Mouse (Mus musculus) midbrain, embryonic 16.5 days (tissue): ENCODE measurements at regions not wholly inside any gene's neighbourhood (a gene's known extent, or its start where the extent isn't known, plus 50 kb on each side); places are given as distances from the start of the nearest gene placed in this dataset.

ENCODE experiments used
- ATAC-seq: fragments of 200-750 bp; cut with Nextera tagmentation; 2 replicates; pipeline ENCODE4 v1.8.0; 2017; ENCODE audit warnings: moderate TSS enrichment
- H3K27ac ChIP-seq: fragments of 300-500 bp; sonication (generic); 2 replicates; pipeline ENCODE4 v1.5.1; 2014; ENCODE audit warnings: mild to moderate bottlenecking, low read length, mixed read lengths
- H3K27me3 ChIP-seq: fragments of 300-500 bp; sonication (generic); 2 replicates; pipeline ENCODE4 v1.6.1; 2014; ENCODE audit warnings: low read depth, low read length, mixed read lengths; ENCODE audit not compliant: control insufficient read depth, insufficient read depth
- H3K36me3 ChIP-seq: fragments of 300-500 bp; sonication (generic); 2 replicates; pipeline ENCODE4 v1.6.1; 2014; ENCODE audit warnings: mild to moderate bottlenecking, low read length, moderate library complexity, mixed read lengths; ENCODE audit not compliant: control insufficient read depth, insufficient read depth
- H3K4me1 ChIP-seq: fragments of 300-500 bp; sonication (generic); 2 replicates; pipeline ENCODE4 v1.6.1; 2014; ENCODE audit warnings: mild to moderate bottlenecking, low read length, mixed read lengths; ENCODE audit not compliant: control insufficient read depth, insufficient read depth
- H3K4me2 ChIP-seq: fragments of 300-500 bp; sonication (generic); 2 replicates; pipeline ENCODE4 v1.6.1; 2014; ENCODE audit warnings: mild to moderate bottlenecking, low read length, mixed read lengths
- H3K4me3 ChIP-seq: fragments of 300-500 bp; sonication (generic); 2 replicates; pipeline ENCODE4 v1.5.1; 2014; ENCODE audit warnings: low read depth, mild to moderate bottlenecking, low read length, moderate library complexity, mixed read lengths
- H3K9ac ChIP-seq: fragments of 300-500 bp; sonication (generic); 2 replicates; pipeline ENCODE4 v1.6.1; 2014; ENCODE audit warnings: low read depth, low read length, mixed read lengths
- H3K9me3 ChIP-seq: fragments of 300-500 bp; sonication (generic); replicated peaks from 2 replicates; pipeline ENCODE4 v1.6.1; 2014; ENCODE audit warnings: mild to moderate bottlenecking, low read length, mixed read lengths; ENCODE audit not compliant: control insufficient read depth, poor library complexity, severe bottlenecking
- WGBS: fragments of 180-500 bp; shearing (Covaris S2); extraction: QIAGEN DNeasy Blood & Tissue Kit; methylation state at CpG from one replicate; pipeline ENCODE4 v1.1.7; 2014; 5-methylcytosine and 5-hydroxymethylcytosine counted together

GRCm38 (mm10) chr15:10767535-10767934, 53.1 kb upstream of the Rai14 start:
- Histone ChIP-seq H3K9ac (no peak overlapping the region), H3K27ac (no peak overlapping the region), H3K9me3 (no peaks in the 10 kb centered on the region), H3K36me3 (no peaks in the 10 kb centered on the region), H3K4me3 (no peak overlapping the region), H3K4me2 (no peak overlapping the region), H3K4me1 (no peaks in the 10 kb centered on the region), H3K27me3 (no peaks in the 10 kb centered on the region)
- 91% methylated on average over 6 of the region's 6 CpGs for WGBS
- ATAC-seq = no peak

- Histone ChIP-seq H3K4me2 (no peak overlapping the region), H3K9me3 (no peaks in the 10 kb centered on the region), H3K27me3 (no peaks in the 10 kb centered on the region), H3K4me1 (no peaks in the 10 kb centered on the region), H3K36me3 (no peaks in the 10 kb centered on the region), H3K9ac (no peak overlapping the region), H3K27ac (no peak overlapping the region), H3K4me3 (no peak overlapping the region)
- WGBS = 75% methylated on average over 5 of the region's 5 CpGs
- no peak for ATAC-seq
Observed at GRCm38 (mm10) chr15:10770410-10771310, 56.2 kb upstream of the Rai14 start.

- Histone ChIP-seq H3K4me2 (no peak overlapping the region), H3K4me3 (no peak overlapping the region), H3K9ac (no peak overlapping the region), H3K27ac (no peak overlapping the region), H3K4me1 (no peaks in the 10 kb centered on the region), H3K27me3 (no peaks in the 10 kb centered on the region), H3K9me3 (no peaks in the 10 kb centered on the region), H3K36me3 (no peaks in the 10 kb centered on the region)
- 58% methylated on average over 4 of the region's 4 CpGs for WGBS
- ATAC-seq = no peak
Observed at GRCm38 (mm10) chr15:10771311-10771690, 56.9 kb upstream of the Rai14 start.

GRCm38 (mm10) chr15:10779941-10780620, 65.7 kb upstream of the Rai14 start:
- Histone ChIP-seq H3K27ac (no peak overlapping the region), H3K4me3 (no peak overlapping the region), H3K4me1 (no peaks in the 10 kb centered on the region), H3K27me3 (no peaks in the 10 kb centered on the region), H3K9ac (no peak overlapping the region), H3K4me2 (no peak overlapping the region), H3K36me3 (no peaks in the 10 kb centered on the region), H3K9me3 (no peaks in the 10 kb centered on the region)
- 86% methylated on average over 13 of the region's 13 CpGs for WGBS
- no peak for ATAC-seq

GRCm38 (mm10) chr15:10789371-10789770, 74.9 kb upstream of the Rai14 start:
- Histone ChIP-seq H3K27me3 (no peaks in the 10 kb centered on the region), H3K9me3 (no peaks in the 10 kb centered on the region), H3K27ac (no peak overlapping the region), H3K4me1 (no peaks in the 10 kb centered on the region), H3K36me3 (no peaks in the 10 kb centered on the region), H3K4me3 (no peak overlapping the region), H3K9ac (no peak overlapping the region), H3K4me2 (no peak overlapping the region)
- WGBS = 67% methylated on average over 6 of the region's 6 CpGs
- no peak for ATAC-seq

- H3K4me1 ChIP-seq = no peaks in the 10 kb centered on the region
- 92% methylated on average over 3 of the region's 3 CpGs for WGBS
- H3K36me3 ChIP-seq = no peaks in the 10 kb centered on the region
- H3K27me3 ChIP-seq = no peaks in the 10 kb centered on the region
- H3K9ac ChIP-seq = no peak overlapping the region
- ATAC-seq = no peak
- H3K27ac ChIP-seq = no peak overlapping the region
- no peak overlapping the region for H3K4me3 ChIP-seq
- H3K9me3 ChIP-seq = no peaks in the 10 kb centered on the region
- H3K4me2 ChIP-seq = no peak overlapping the region
Observed at GRCm38 (mm10) chr15:10790862-10791497, 76.6 kb upstream of the Rai14 start.

- no peak overlapping the region for H3K9ac ChIP-seq
- H3K36me3 ChIP-seq = no peaks in the 10 kb centered on the region
- H3K4me3 ChIP-seq = no peak overlapping the region
- no peak overlapping the region for H3K27ac ChIP-seq
- H3K4me2 ChIP-seq = no peak overlapping the region
- 75% methylated on average over 3 of the region's 3 CpGs for WGBS
- H3K9me3 ChIP-seq = no peaks in the 10 kb centered on the region
- H3K4me1 ChIP-seq = no peaks in the 10 kb centered on the region
- no peak for ATAC-seq
- H3K27me3 ChIP-seq = no peaks in the 10 kb centered on the region
Observed at GRCm38 (mm10) chr15:10791516-10792112, 77.2 kb upstream of the Rai14 start.

GRCm38 (mm10) chr15:10792156-10792555, 77.7 kb upstream of the Rai14 start:
- Histone ChIP-seq H3K9me3 (no peaks in the 10 kb centered on the region), H3K27ac (no peak overlapping the region), H3K36me3 (no peaks in the 10 kb centered on the region), H3K4me3 (no peak overlapping the region), H3K4me1 (no peaks in the 10 kb centered on the region), H3K9ac (no peak overlapping the region), H3K4me2 (no peak overlapping the region), H3K27me3 (no peaks in the 10 kb centered on the region)
- ATAC-seq = no peak
- WGBS = 89% methylated on average over 7 of the region's 7 CpGs
